Mouse (Mus musculus): ENCODE measurements around the gene Zbtb7b. TPM values are rescaled to one million over a fixed set of nuclear protein-coding genes. Genes with fewer than 3 reads are reported as not detected.
A peak's percentile ranks its signal among the peaks of the same experiment; 100 is the strongest.

The Zbtb7b gene
- total RNA-seq, 2 experiments from 2014 or later = 71.9 to 85.2 TPM

- no peak for DNase-seq
These were observed 28.8 kb downstream of the Zbtb7b start for GRCm38 (mm10) chr3:89365486-89366414.

DNA sequence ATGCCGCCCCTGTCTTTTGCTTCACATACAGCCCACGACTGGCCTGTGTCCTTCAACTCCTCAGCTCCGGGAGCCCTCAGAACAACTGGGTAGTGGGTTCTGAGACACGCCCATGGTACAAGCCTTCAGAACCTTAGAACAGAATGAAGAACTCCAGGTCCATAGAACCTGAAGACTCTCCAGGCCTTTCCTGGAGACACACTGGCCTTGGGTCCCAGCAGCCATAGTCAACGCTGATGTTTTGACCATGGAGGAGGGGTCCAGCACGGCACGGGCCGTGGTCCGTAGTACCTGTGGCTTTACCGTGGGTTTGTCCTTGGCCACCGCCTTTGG is 29.5 kb downstream of the Zbtb7b start, which contains the start of gene Dcst1:
TSS of gene Dcst1 (minus strand) at position 101 of the 333 bp plus-strand sequence.
- no peak for DNase-seq

DNA sequence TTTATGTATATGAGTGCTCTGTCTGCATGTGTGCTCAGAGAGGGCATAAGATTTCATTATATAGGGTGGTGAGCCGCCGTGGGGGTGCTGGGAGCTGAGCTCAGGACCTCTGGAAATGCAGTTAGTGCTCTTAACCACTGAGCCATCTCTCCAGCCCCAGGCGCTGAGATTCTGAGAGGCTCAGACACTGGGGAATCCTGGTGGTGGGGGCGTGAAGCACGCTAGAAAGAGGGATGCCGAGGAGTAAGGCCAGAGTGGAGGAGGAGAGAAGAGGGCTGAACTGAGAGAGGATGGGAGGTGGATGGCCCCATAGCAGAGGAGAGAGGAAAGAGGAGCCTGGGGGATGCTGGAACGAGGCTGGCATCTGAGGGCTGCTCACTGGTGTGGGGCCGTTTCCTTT is 29.9 kb downstream of the Zbtb7b start:
- no peak for DNase-seq

GRCm38 (mm10) chr3:89361675-89362074 is 32.9 kb downstream of the Zbtb7b start, which contains the start of gene Dcst2:
Gene Dcst2, plus strand, starts transcription at chr3:89361975.
- DNase-seq = no peak

DNA sequence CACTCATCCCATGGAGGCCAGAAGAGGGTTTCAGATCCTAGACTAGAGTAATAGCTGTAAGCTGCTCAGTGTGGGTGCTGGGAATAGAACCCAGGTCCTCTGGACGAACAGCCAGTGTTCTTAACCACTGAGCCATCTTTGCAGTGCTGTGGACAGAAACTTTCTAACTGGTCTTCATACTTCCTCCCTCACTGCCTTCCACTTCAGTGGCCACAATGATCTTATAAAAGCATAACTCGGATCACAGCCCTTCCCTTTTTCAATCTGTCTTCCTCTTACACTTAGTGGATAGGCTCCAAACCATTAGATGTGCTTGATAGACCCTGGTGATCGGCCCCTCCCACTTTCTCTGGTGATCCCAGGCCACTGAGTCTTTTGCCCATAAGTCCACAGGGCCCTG is 34.3 kb downstream of the Zbtb7b start:
- no peak for DNase-seq

DNA sequence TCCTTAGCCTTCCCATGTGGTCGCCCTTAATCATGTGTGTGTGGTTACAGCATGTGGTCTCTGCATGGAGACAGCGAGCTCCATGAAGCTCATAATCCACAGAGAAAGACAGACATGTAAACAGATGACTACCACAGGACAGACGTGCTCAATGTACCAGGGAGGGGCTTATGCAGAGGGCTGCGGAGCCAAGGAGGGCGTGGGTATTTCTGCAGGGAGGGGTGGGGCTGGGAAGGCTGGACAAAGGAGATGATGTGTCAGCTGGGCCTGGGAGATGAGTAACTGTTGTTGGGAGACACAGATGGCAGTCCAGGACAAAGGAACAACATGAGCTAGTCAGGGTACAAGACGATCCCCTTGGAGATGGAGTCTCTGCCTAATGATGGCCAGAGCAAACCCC is 34.9 kb downstream of the Zbtb7b start:
- DNase-seq = peak in 1 of 2 experiments; percentile 39

- no peak for DNase-seq
These were observed 38.5 kb downstream of the Zbtb7b start for GRCm38 (mm10) chr3:89356029-89356428.

- no peak for DNase-seq
These were observed 39.1 kb downstream of the Zbtb7b start for GRCm38 (mm10) chr3:89355512-89355902.

DNA sequence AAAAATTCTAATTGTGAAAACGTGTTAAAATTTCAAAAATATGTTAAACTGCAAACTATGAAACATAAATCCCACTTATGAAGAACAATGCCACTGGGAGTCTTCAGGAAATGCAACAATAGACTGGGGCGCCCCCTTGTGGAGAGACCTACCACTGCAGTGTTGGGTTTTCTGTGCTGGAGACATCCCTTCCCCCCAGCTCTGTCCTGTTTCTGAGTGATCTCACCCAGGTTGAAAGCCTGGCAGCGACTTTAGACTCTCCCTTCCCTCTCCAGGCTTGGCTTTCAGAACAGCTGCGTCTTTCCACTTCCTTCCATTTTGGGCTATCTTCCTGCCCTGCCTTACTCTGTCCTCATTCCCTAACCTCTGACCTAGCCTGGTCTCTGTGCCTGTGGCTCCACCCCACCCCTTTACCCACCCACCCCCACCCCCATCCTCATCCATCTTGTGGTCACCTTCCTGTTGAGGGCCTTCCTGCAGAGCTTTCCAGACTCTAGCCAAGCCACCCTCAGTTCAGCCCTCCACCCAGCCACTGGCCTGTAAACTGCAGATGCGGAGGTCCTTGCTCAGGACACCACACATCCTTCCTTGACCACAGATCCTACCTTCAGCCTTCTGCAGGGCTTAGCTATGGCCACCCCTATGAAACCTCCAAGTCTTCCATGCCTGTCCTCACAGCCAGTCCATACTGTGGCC is 39.6 kb downstream of the Zbtb7b start:
- peak; percentile 90 to 93 for DNase-seq

GRCm38 (mm10) chr3:89351271-89351670 is 43.3 kb downstream of the Zbtb7b start:
- no peak for DNase-seq

- DNase-seq = peak; percentile 93 to 95
These were observed 44.6 kb downstream of the Zbtb7b start, which contains the start of gene Adam15 for GRCm38 (mm10) chr3:89349869-89350501. Gene Adam15, minus strand, starts transcription at chr3:89349996.

- peak; percentile 67 to 72 for DNase-seq
These were observed 45.4 kb downstream of the Zbtb7b start for GRCm38 (mm10) chr3:89348911-89349868.

- DNase-seq = peak; percentile 25 to 38
These were observed 46.7 kb downstream of the Zbtb7b start for GRCm38 (mm10) chr3:89347916-89348315.

DNA sequence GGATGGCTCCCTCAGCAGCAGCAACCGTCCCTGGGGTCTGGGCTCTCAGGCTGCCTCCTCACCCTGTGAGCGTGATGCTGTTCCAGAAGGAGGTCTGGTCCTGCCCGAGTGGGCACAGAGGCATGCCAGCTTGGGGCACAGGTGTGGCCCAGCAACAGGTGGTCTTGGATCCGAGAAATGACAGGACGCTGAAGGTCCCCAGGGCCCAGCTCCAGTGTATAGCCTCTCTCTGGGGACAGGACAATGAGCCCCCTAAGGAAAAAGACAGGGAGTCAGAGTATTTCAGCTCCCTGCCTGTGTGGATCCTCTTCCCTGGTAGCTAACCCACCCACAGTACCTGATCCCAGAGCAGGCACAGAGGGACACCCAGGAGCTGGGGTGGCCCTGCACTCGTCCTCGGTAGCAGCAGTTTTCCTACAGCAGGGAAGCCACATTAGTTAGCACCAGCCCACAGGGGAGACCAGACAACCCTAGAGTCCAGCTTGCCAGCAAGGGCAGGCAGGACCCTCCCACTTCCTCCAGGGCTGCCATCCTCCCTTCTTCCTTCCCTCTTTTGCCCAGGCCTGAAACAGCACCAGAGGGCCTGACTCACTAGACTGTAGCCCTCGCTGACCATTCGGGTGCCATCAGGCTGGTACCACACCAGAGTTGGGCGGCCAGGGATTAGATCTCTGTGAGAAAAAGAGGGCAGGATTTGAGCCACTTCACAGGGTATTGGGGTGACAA is 47.6 kb downstream of the Zbtb7b start:
- no peak for DNase-seq

DNA sequence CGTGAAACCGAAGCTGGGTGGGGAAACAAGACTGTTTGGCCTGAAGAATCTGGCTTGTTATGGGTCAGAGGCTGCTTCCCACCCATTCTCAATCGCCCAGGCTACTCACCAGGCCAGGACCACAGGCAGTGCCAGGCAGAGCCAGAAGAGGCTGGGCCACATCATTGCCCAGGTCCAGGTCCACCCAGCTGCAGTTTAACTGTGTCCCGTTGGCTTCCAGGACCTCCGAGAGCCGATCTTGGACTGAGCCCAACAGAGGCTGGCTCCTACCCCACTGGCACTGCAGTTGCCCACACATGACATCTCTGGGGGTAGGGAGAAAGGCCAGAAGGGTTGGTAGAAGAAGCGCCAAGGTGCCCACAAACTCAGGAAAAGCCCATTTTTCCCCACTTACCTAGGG is 51.3 kb downstream of the Zbtb7b start:
- DNase-seq = no peak

- peak in 1 of 2 experiments; percentile 30 for DNase-seq
These were observed 52.8 kb downstream of the Zbtb7b start for GRCm38 (mm10) chr3:89341794-89342193.

GRCm38 (mm10) chr3:89340465-89340864 is 54.1 kb downstream of the Zbtb7b start:
- DNase-seq = peak; percentile 77 to 83

- DNase-seq = peak; percentile 68 to 77
These were observed 55.2 kb downstream of the Zbtb7b start for GRCm38 (mm10) chr3:89339416-89339815.

- DNase-seq = peak; percentile 56 to 70
These were observed 56.6 kb downstream of the Zbtb7b start, which contains the start of gene Efna4 for GRCm38 (mm10) chr3:89337721-89338578. Gene Efna4, minus strand, starts transcription at chr3:89338028.
